Mouse (Mus musculus) CH12.LX (cell line): ENCODE measurements around the gene Slc9b2. TPM values are rescaled to one million over a fixed set of nuclear protein-coding genes. Genes with fewer than 3 reads are reported as not detected.

ENCODE experiments used
- DNase-seq: peaks from one replicate; pipeline ENCODE4 v3.0.0-alpha.2; 2013; ENCODE audit errors: extremely low read depth
- H3K27ac ChIP-seq: 2 replicates; pipeline ENCODE4 v1.5.1; 2012; ENCODE audit warnings: low read depth, mild to moderate bottlenecking, control low read depth, moderate library complexity; ENCODE audit not compliant: insufficient read depth
- H3K27me3 ChIP-seq: replicated peaks from 2 replicates; pipeline ENCODE3; 2012; ENCODE audit warnings: inconsistent platforms
- H3K36me3 ChIP-seq, 2 experiments: replicated peaks in 1 of 2; 2 replicates each; pipeline versions ENCODE3 to v1.6.1; 2012; ENCODE audit warnings: inconsistent platforms in 1 of 2, low read length in 1 of 2, mild to moderate bottlenecking in 1 of 2, mixed read lengths in 1 of 2, moderate library complexity in 1 of 2; ENCODE audit not compliant: control insufficient read depth in 1 of 2, insufficient read depth in 1 of 2
- H3K4me1 ChIP-seq, 2 experiments: 2 replicates each; pipeline ENCODE4 v1.6.1; 2012; ENCODE audit warnings: inconsistent platforms in 1 of 2, moderate library complexity in 1 of 2; ENCODE audit not compliant: insufficient read depth in 2 of 2, control insufficient read depth in 1 of 2
- H3K4me2 ChIP-seq: 2 replicates; pipeline ENCODE4 v1.6.1; 2012; ENCODE audit warnings: low read depth, mild to moderate bottlenecking, control low read depth; ENCODE audit not compliant: poor library complexity, insufficient read depth, severe bottlenecking
- H3K4me3 ChIP-seq, 3 experiments: fragments of 150-350 bp in 1 of 3; sonication (generic) in 1 of 3; replicated peaks in 1 of 3; 2 replicates each; pipeline versions ENCODE3 to v1.5.1; 2011 to 2012; ENCODE audit warnings: low read depth in 2 of 3, low read length in 2 of 3, mild to moderate bottlenecking in 2 of 3, moderate library complexity in 2 of 3, control low read depth in 1 of 3, improper control_type of control experiment in 1 of 3, inconsistent platforms in 1 of 3, mixed read lengths in 1 of 3; ENCODE audit not compliant: poor library complexity in 1 of 3
- H3K79me2 ChIP-seq: replicated peaks from 2 replicates; pipeline ENCODE4 v1.6.1; 2012; ENCODE audit warnings: mild to moderate bottlenecking, moderate library complexity; ENCODE audit not compliant: control insufficient read depth, poor library complexity, insufficient read depth, severe bottlenecking; ENCODE audit errors: extremely low read depth
- H3K9ac ChIP-seq: 2 replicates; pipeline ENCODE4 v1.6.1; 2012; ENCODE audit warnings: low read depth, mild to moderate bottlenecking, control low read depth, moderate library complexity; ENCODE audit not compliant: insufficient read depth
- H3K9me3 ChIP-seq: replicated peaks from 2 replicates; pipeline ENCODE3; 2012; ENCODE audit warnings: low read length, inconsistent platforms, mixed read lengths
- BHLHE40 ChIP-seq: IDR thresholded peaks from 2 replicates; pipeline ENCODE4 v1.6.1; 2011; ENCODE audit warnings: mild to moderate bottlenecking, low read depth, low read length, improper control_type of control experiment
- CHD1 ChIP-seq: IDR thresholded peaks from 2 replicates; pipeline ENCODE4 v1.6.1; 2012; ENCODE audit warnings: low read depth, low read length, improper control_type of control experiment, inconsistent platforms
- CTCF ChIP-seq, 2 experiments: IDR thresholded peaks in 1 of 2; conservative IDR thresholded peaks in 1 of 2; 2 replicates each; pipeline ENCODE4 v1.5.1; 2011 to 2012; ENCODE audit warnings: low read depth in 2 of 2, low read length in 2 of 2, improper control_type of control experiment in 1 of 2, inconsistent platforms in 1 of 2, mild to moderate bottlenecking in 1 of 2, moderate library complexity in 1 of 2
- E2F4 ChIP-seq: IDR thresholded peaks from 2 replicates; pipeline ENCODE4 v1.6.1; 2011; ENCODE audit warnings: low read depth, low read length, improper control_type of control experiment; ENCODE audit not compliant: insufficient replicate concordance
- ELF1 ChIP-seq: IDR thresholded peaks from 2 replicates; pipeline ENCODE4 v1.6.1; 2014; ENCODE audit warnings: low read depth, mild to moderate bottlenecking, inconsistent platforms, low read length, improper control_type of control experiment
- GABPA ChIP-seq: IDR thresholded peaks from 2 replicates; pipeline ENCODE4 v1.6.1; 2012; ENCODE audit warnings: low read depth, low read length, improper control_type of control experiment, inconsistent platforms; ENCODE audit not compliant: insufficient replicate concordance
- IRF4 ChIP-seq: IDR thresholded peaks from 2 replicates; pipeline ENCODE4 v1.6.1; 2014; ENCODE audit warnings: low read depth, mild to moderate bottlenecking, inconsistent platforms, low read length, improper control_type of control experiment
- JUND ChIP-seq: conservative IDR thresholded peaks from 2 replicates; pipeline ENCODE4 v1.6.1; 2011; ENCODE audit warnings: low read depth, low read length, improper control_type of control experiment
- MAZ ChIP-seq: IDR thresholded peaks from 2 replicates; pipeline ENCODE4 v1.6.1; 2012; ENCODE audit warnings: low read depth, mild to moderate bottlenecking, inconsistent platforms, low read length, improper control_type of control experiment, moderate library complexity
- MEF2A ChIP-seq: IDR thresholded peaks from 2 replicates; pipeline ENCODE4 v1.6.1; 2014; ENCODE audit warnings: low read depth, mild to moderate bottlenecking, inconsistent platforms, low read length, improper control_type of control experiment, borderline replicate concordance
- MYC ChIP-seq: IDR thresholded peaks from 2 replicates; pipeline ENCODE4 v1.6.1; 2011; ENCODE audit warnings: low read depth, mild to moderate bottlenecking, improper control_type of control experiment, low read length
- NRF1 ChIP-seq: IDR thresholded peaks from 2 replicates; pipeline ENCODE4 v1.6.1; 2014; ENCODE audit warnings: low read depth, mild to moderate bottlenecking, inconsistent platforms, low read length, improper control_type of control experiment, moderate library complexity
- POLR2AphosphoS2 ChIP-seq: IDR thresholded peaks from 2 replicates; pipeline ENCODE4 v1.6.1; 2011; ENCODE audit warnings: low read depth, low read length, improper control_type of control experiment
- TBP ChIP-seq: conservative IDR thresholded peaks from 2 replicates; pipeline ENCODE4 v1.6.1; 2011; ENCODE audit warnings: low read depth, low read length, improper control_type of control experiment
- TCF12 ChIP-seq: IDR thresholded peaks from 2 replicates; pipeline ENCODE4 v1.6.1; 2014; ENCODE audit warnings: low read depth, mild to moderate bottlenecking, inconsistent platforms, low read length, improper control_type of control experiment
- USF1 ChIP-seq: IDR thresholded peaks from 2 replicates; pipeline ENCODE4 v1.6.1; 2014; ENCODE audit warnings: low read depth, mild to moderate bottlenecking, inconsistent platforms, low read length, improper control_type of control experiment
- USF2 ChIP-seq: conservative IDR thresholded peaks from 2 replicates; pipeline ENCODE4 v1.6.1; 2011; ENCODE audit warnings: low read depth, low read length, improper control_type of control experiment
- ZC3H11A ChIP-seq: IDR thresholded peaks from 2 replicates; pipeline ENCODE4 v1.6.1; 2012; ENCODE audit warnings: low read depth, mild to moderate bottlenecking, inconsistent platforms, low read length, improper control_type of control experiment
- ZMIZ1 ChIP-seq: IDR thresholded peaks from 2 replicates; pipeline ENCODE4 v1.6.1; 2012; ENCODE audit warnings: low read depth, mild to moderate bottlenecking, inconsistent platforms, low read length, improper control_type of control experiment
- ZNF384 ChIP-seq: IDR thresholded peaks from 2 replicates; pipeline ENCODE4 v1.6.1; 2012; ENCODE audit warnings: low read depth, low read length, improper control_type of control experiment, inconsistent platforms
- dilution Hi-C: fragments of 300-500 bp; cut with MboI; formaldehyde crosslinking; loops from 2 replicates; pipeline ENCODE4 v1.14.3; 2020; ENCODE audit warnings: low sequenced_read_pairs; ENCODE audit not compliant: extremely low pct_unique_long_range_greater_than_20kb, extremely low pct_ligation_motif_present
- in situ Hi-C: fragments of 300-500 bp; cut with MboI; formaldehyde crosslinking; loops from 3 replicates; pipeline ENCODE4 v1.14.3; 2019; ENCODE audit warnings: low sequenced_read_pairs, low pct_ligation_motif_present, low pct_unique_long_range_greater_than_20kb, mixed read lengths
- polyA plus RNA-seq: library from polyadenylated mRNA; unstranded; fragments of >175 nt; gene quantifications from 2 replicates; pipeline ENCODE4 v1.2.1, GENCODE M21; 2012; ENCODE audit warnings: low read depth; ENCODE audit not compliant: insufficient read length
- total RNA-seq, 2 experiments: library from RNA; depleted of rRNA; stranded (reverse); fragments of 300-350 nt in 1 of 2; fragments of >200 nt in 1 of 2; gene quantifications; 2 replicates each; pipeline ENCODE4 v1.2.3; 2012 to 2014

The Slc9b2 gene
- total and polyA plus RNA-seq, 3 experiments: 1.4 to 4.2 (median 2.8) TPM

GRCm38 (mm10) chr3:135272627-135273026 lies 34.9 kb upstream of the Slc9b2 start:
- no peak for DNase-seq
- TF ChIP-seq CTCF (conservative IDR thresholded peaks at IDR 0.05 in 1 of 2, IDR thresholded peaks at IDR 0.05 in 1 of 2; ENCODE audit: low read depth in 2 of 2, low read length in 2 of 2) (no peak), ZC3H11A (no peak), MAZ (no peak), CHD1 (no peak), POLR2AphosphoS2 (no peak), ZNF384 (no peak), TCF12 (no peak), ELF1 (no peak), TBP (no peak), USF1 (no peak), BHLHE40 (no peak), NRF1 (no peak), USF2 (no peak), E2F4 (no peak), ZMIZ1 (no peak), MYC (no peak), GABPA (no peak), IRF4 (no peak), MEF2A (no peak)
- dilution Hi-C loops (no loop called here), in situ Hi-C loops (no loop called here)
- no peaks in the 10 kb centered on the region for H3K4me1 ChIP-seq
- H3K4me3 ChIP-seq: no peak overlapping the region
- H3K4me2 ChIP-seq: no peak overlapping the region
- no peaks in the 10 kb centered on the region for H3K9me3 ChIP-seq
- H3K9ac ChIP-seq: no peak overlapping the region
- peaks cover 46 to 72% of the 10 kb centered on the region in 2 experiments for H3K36me3 ChIP-seq
- no peaks in the 10 kb centered on the region for H3K79me2 ChIP-seq
- no peaks in the 10 kb centered on the region for H3K27me3 ChIP-seq
- H3K27ac ChIP-seq: no peak overlapping the region

GRCm38 (mm10) chr3:135273047-135273446 lies 34.5 kb upstream of the Slc9b2 start:
- no peak for DNase-seq
- dilution Hi-C loops: no loop called here
- Histone ChIP-seq H3K9me3 (no peaks in the 10 kb centered on the region), H3K4me2 (no peak overlapping the region), H3K79me2 (no peaks in the 10 kb centered on the region), H3K27me3 (no peaks in the 10 kb centered on the region), H3K27ac (no peak overlapping the region), H3K9ac (no peak overlapping the region), H3K36me3 (peaks cover 46 to 68% of the 10 kb centered on the region in 2 experiments), H3K4me3 (no peak overlapping the region), H3K4me1 (no peaks in the 10 kb centered on the region)
- no peak for TF ChIP-seq ZC3H11A
- TF ChIP-seq JUND: no peak
- no peak for TF ChIP-seq MYC
- in situ Hi-C loops: no loop called here
